Mouse (Mus musculus) cerebellum, postnatal 10 days (tissue): ENCODE measurements around the gene Slu7.

Experiments used
- DNase-seq, 2 experiments: peaks; one replicate each; pipeline ENCODE4 v3.0.0; 2021; ENCODE audit warnings: mixed read lengths in 2 of 2

Gene Slu7

GRCm38 (mm10) chr11:43425166-43425709 lies 8.3 kb upstream of the Slu7 start:
- no peak for DNase-seq

GRCm38 (mm10) chr11:43425824-43426413 lies 7.6 kb upstream of the Slu7 start, which contains the start of gene Pttg1:
TSS of gene Pttg1 (minus strand) at chr11:43426251.
- DNase-seq = peak; percentile 76 to 81

- no peak for DNase-seq
Measured at GRCm38 (mm10) chr11:43426414-43426884, 7.1 kb upstream of the Slu7 start.

GRCm38 (mm10) chr11:43434024-43434407 lies 472 bp downstream of the Slu7 start:
- DNase-seq = no peak

GRCm38 (mm10) chr11:43441121-43441520 lies 7.6 kb downstream of the Slu7 start:
- no peak for DNase-seq

DNA sequence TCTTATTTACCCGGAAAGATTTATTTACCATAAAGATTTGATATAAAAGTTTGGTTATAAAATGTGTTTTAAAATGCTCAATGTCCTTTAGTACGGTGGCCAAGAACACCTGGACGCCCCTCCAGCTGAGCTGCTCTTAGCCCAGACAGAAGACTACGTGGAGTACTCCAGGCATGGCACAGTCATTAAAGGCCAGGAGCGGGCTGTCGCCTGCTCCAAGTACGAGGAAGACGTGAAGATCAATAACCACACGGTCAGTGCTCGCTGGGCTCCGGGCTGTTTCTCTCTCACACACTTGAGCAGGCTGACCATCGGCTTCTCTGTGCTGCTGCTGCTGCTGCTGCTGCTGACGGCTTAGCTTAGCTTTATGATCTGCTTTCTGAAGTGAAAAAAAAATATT lies 9.6 kb downstream of the Slu7 start:
- no peak for DNase-seq

- DNase-seq = peak; percentile 62 to 71
Measured at GRCm38 (mm10) chr11:43449916-43450315, 16.4 kb downstream of the Slu7 start.

- no peak for DNase-seq
Measured at GRCm38 (mm10) chr11:43451322-43451721, 17.8 kb downstream of the Slu7 start.

- no peak for DNase-seq
Measured at GRCm38 (mm10) chr11:43452266-43452665, 18.7 kb downstream of the Slu7 start.

GRCm38 (mm10) chr11:43463204-43463603 lies 29.7 kb downstream of the Slu7 start:
- no peak for DNase-seq

DNA sequence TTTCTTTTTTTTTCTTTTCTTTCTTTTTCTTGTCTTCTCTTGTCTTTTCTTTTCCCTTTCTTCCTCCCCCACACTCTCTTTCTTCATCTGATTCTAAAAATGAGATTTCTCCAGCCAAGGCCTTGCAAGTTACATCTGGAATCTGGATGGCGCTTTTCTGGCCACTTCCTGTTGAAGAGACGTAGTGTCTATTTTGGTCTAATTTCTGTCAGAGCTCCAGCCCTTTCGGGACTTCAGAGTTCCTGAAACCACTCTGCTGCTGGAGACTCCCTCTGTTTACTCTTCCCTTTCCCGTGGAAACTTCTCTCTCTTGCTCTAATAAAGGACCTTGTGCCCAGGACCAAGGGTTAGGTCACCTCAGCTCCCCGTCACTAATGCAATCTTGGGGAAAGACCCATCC lies 36.6 kb downstream of the Slu7 start:
- no peak for DNase-seq

DNA sequence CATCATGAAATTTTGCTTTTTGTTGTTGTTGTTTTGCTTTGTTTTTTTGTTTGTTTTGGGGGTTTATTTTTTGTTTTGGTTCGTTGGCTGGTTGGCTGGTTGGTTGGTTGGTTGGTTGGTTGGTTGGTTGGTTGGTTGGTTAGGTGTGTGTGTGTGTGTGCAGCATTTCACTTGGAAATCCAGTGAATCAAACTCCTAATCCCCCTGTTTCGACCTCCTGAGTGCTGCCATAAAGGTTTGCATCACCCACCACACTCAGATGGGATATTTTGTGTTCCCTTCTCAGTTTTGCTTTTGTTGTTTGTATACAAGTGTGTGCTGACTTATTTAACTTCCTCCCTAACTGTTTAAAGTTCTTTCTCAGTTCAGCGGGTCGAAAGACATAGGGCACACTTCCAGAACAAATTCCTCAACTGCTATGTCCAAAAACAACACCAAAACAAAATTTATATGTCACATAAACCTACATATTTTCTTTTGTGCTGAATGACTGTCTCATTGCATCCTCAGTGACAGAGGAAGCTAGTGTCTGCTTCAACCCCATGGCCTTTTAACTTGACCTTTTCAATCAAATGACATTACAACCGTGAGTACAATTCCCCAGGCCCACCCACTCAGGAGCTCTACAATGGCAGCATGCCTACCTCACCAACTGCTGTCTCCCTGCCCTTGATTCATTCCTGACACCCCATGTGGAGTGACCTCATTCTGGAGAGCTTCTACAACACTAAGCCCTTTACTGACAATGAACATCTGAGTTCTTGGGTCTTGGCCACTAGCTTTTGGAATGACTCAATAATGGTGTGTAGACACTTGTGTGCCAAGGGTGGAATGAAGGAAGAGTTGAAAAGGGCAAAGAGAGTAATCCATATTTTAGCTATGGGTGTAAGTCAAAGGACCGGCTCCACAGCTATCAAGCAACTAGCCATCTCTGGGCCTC lies 37.6 kb downstream of the Slu7 start:
- no peak for DNase-seq

- no peak for DNase-seq
Measured at GRCm38 (mm10) chr11:43473115-43473514, 39.6 kb downstream of the Slu7 start.

GRCm38 (mm10) chr11:43473635-43474224 lies 40.2 kb downstream of the Slu7 start:
- DNase-seq = no peak

- DNase-seq = peak; percentile 27 to 43
Measured at GRCm38 (mm10) chr11:43474225-43474774, 40.8 kb downstream of the Slu7 start, which contains the start of gene C1qtnf2. TSS of gene C1qtnf2 (plus strand) at chr11:43474276.

- no peak for DNase-seq
Measured at GRCm38 (mm10) chr11:43479376-43479775, 45.8 kb downstream of the Slu7 start.

DNA sequence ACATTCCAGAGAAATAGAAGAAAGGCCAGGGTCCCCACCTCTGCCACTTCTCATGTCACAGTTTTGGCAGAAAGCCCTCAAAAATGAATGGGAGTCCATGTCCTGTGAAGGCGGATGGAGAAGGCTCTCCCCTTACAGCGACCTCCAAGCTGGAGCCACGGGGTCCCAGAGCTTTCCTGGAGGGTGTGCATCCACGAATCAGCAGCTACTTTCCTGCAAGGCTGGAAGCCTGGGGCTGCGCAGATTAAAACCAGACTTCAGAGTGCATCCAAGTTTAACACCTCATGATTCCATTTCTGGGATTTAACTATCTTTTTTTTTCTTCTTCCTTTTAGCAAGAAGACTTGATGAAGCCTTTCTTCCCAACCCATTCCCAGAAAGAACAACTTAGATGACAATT lies 47.0 kb downstream of the Slu7 start:
- DNase-seq = no peak

- no peak for DNase-seq
Measured at GRCm38 (mm10) chr11:43481672-43482522, 48.4 kb downstream of the Slu7 start.

DNA sequence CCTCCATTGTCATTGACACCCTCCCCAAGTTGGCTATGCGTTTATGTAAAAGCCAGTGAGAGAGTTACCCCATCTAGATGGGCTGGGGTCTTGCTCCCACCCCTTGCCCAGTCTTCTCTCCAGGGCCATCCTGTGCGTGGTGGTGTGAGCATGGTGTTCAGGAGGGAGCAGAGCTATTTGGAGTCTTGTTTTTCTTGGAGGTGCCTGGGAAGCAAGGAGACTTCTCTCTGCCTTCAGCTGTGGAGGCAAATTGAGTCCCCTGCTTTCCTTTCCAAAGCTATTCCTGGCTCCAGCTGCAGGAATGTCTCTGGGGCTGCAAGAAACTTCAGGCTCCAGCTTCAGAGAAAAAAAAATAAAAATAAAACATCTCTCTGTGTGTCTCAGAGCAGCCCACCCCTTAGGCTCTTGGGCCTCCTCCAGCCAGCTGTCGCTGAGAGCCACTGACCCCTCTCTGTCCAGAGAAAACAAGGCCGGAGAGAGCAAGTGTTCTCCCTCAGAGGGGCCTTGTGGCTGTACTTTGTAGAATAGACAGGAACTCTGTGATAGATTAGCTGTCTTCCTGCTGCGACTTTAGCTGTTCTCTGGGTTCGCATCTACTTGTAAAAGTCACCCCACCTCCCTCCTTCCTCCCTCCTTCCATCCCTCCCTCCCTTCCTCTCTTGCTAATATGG lies 49.7 kb downstream of the Slu7 start:
- DNase-seq = no peak

DNA sequence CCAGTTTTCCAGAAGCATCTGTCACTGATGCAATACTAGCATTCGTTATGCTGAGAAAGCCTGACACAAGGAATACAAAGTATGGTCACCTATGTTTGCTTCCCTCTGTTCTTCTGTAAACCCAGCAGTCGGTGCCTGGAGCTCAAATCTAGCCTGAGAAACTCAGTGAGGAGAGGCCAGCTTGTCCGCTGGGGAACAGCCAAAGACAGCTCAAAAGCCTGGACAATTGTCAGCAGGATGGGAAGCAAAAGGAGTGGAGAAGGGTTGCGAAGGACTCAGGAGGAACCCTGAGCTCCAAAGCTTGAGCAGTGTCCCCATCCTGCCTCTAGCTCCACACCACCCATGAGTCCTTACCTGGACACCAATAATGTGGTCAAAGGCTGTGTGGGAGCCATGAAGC lies 50.5 kb downstream of the Slu7 start:
- DNase-seq = peak; percentile 30 to 32

DNA sequence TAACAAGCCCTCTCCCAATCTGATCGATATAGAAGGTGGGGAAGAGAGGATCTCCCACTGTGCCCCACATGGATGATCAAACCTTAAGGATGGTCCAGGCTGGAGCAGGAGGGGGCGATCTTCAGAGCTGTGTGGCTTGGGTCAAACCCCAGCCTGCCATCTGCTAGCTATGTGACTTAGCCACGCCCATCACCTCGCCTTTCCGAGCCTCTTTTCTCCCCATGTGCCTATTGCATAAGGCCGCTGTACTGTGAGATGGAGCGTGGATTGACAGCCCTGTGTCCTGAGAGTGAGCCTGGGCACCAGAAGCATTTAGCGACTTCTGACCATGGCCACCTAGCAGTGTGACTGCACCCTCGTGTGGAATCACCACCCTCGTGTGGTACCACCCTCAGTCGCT lies 51.1 kb downstream of the Slu7 start:
- DNase-seq = peak; percentile 27 to 47
